Mouse (Mus musculus): ENCODE results near the gene Il33. TPM values are rescaled to one million over a fixed set of nuclear protein-coding genes. Genes with fewer than 3 reads are reported as not detected.

Gene Il33
- polyA plus RNA-seq, 1 experiment from 2014 or later, result 1.0 TPM

DNA sequence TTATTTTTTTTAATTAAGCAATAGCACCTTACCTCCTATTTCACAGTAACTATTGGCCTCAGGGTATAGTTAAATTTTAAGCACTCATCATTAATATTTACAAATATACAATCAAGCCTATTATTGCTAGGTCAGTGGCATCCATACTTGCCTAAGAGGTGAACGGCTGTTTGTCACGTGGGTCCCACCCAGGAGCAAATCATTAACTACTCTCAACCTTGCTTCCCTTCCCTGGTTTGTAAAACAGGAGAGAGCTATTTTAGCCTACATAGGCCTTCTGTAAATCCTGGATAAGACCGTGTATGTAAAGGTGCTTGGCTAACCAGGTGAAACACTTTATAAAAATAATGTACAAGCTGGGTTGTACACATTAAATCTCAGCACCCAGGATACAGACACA, 43.0 kb downstream of the Il33 start:
- Histone ChIP-seq H3K4me1 (no peaks in the 10 kb centered on the region), H3K27ac (no peak overlapping the region), H3K4me3 (no peak overlapping the region), H3K27me3 (replicated peaks) (no peaks in the 10 kb centered on the region), H3K9me3 (0 out of 2 replicates have a peak, but pooled peaks cover 6% of the 10 kb centered on the region), H3K36me3 (no peaks in the 10 kb centered on the region), H3K4me2 (replicated peaks) (no peak overlapping the region), H3K9ac (no peak overlapping the region)
- WGBS, result 88% methylated on average over 3 of the region's 3 CpGs
- no peak for ATAC-seq (ENCODE audit: low FRiP score, low read depth)

DNA sequence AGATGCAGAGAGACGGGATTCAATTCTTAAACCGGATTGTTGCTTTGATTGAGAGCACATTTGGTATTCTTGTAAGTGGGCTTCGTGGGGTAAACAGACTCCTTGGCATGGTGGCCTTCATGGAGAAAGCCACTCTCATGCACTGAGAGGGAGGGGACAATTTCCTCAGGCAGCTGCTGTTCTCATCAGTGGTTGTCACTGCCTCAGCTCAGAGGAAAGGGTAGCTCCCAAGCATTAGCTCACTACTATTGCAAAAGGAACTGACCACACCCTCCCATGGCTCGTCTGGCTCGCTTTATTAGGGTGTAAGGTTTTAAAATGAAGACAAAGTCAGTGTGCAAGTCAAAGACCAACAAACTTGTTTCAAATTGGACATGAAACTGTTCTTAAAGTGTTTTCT, 48.5 kb downstream of the Il33 start:
- H3K9me3 ChIP-seq, result no peaks in the 10 kb centered on the region
- H3K4me3 ChIP-seq, result no peak overlapping the region
- no peaks in the 10 kb centered on the region for H3K4me1 ChIP-seq
- no peak for ATAC-seq (ENCODE audit: low FRiP score, low read depth)
- H3K36me3 ChIP-seq, result no peaks in the 10 kb centered on the region
- 75% methylated on average over 5 of the region's 5 CpGs for WGBS
- no peak overlapping the region for H3K27ac ChIP-seq
- H3K27me3 ChIP-seq (replicated peaks), result no peaks in the 10 kb centered on the region
- H3K4me2 ChIP-seq (replicated peaks), result no peak overlapping the region
- H3K9ac ChIP-seq, result no peak overlapping the region

DNA sequence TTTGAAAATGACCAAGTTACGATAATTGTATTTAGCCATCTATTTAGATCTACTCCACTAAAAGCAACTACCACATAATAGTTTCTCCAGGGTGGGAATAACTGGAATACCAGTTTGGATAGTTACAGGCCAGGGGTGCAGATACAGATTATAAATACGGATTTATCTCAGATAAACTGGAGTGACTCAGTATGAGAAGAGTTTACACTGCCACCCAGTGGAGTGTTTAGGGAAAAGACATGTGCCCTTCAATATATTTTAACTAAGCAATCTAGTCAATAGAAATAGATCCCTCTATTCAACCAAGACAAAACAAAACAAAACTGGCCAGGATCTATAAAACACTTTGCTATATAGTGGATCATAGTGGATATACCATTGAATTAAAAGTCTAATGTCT, 53.9 kb downstream of the Il33 start:
- no peaks in the 10 kb centered on the region for H3K27me3 ChIP-seq (replicated peaks)
- H3K4me2 ChIP-seq (replicated peaks), result no peak overlapping the region
- ATAC-seq (ENCODE audit: low FRiP score, low read depth), result no peak
- H3K36me3 ChIP-seq, result no peaks in the 10 kb centered on the region
- H3K4me1 ChIP-seq, result no peaks in the 10 kb centered on the region
- 60% methylated on average over 2 of the region's 2 CpGs for WGBS
- H3K27ac ChIP-seq, result no peak overlapping the region
- no peak overlapping the region for H3K4me3 ChIP-seq
- H3K9ac ChIP-seq, result no peak overlapping the region
- no peaks in the 10 kb centered on the region for H3K9me3 ChIP-seq

DNA sequence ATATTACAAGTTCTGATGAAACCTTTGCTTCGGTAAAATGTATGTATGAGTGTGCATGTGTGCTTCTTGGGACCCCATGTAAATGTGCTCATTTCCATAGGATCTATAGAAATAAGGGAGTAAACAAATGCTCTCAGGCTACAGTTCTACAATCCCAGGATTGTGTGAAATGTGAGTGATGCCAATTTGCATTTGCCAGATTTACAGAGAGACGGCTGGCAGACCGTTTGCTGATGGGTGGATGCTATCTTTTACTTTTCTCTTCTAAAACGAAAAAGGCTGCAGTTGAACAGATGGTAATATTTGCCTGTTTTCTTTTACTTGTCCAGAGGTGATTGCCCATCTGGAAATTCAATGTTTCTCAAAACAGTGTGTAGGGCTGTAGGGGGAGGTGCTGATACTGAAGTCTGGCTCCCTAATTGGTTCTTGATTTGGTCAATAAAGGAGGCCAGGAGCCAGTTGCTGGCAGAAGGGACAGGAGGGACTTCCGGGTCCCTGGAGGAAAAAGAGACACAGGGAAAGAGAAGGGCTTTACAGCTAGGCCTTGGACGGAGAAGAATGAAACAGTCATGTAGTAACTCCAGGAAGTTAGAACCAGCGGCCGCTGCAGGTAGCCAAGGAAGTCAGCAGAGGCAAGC, 54.7 kb downstream of the Il33 start:
- H3K27me3 ChIP-seq (replicated peaks), result no peaks in the 10 kb centered on the region
- WGBS, result 75% methylated on average over 8 of the region's 8 CpGs
- no peak overlapping the region for H3K4me3 ChIP-seq
- no peak for ATAC-seq (ENCODE audit: low FRiP score, low read depth)
- H3K36me3 ChIP-seq, result no peaks in the 10 kb centered on the region
- no peak overlapping the region for H3K4me2 ChIP-seq (replicated peaks)
- no peaks in the 10 kb centered on the region for H3K4me1 ChIP-seq
- no peak overlapping the region for H3K9ac ChIP-seq
- no peaks in the 10 kb centered on the region for H3K9me3 ChIP-seq
- no peak overlapping the region for H3K27ac ChIP-seq

DNA sequence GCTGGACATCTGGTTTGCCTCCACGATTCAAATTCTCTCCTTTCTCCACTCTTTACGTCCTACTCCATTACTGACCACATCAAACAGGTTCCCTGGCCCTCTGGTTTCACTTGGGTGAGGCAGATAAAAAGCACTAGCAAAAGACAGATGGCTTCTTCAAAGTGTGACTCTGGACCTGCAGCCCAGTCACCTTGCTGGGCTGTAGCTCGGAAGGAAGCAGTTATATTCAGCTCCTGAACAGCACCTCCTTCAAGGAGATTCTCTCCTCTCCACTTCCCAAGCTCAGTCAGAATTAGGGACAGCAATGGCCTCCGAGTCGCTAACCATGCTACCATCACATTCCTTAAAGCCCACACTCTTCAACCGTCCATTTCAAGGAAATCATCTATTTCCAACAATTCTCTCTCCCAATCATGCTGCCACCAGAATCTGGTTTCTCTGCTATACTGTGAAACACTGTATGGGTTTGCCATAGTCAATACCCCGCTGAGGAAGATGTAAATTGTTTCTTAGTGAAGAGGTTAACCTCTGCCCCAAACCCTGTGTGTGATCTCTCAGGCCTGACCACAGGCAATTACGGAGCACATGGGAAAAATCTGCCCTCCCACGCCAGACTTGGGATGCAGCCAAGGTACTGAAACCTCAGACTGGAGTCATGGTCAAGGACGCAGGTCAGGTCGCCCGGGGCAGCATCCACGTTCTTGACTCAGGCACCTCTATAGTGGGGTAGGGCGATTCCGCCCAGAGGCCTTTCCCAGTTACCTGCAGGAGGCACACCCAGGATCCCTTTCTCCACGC, 59.5 kb downstream of the Il33 start:
- H3K9me3 ChIP-seq, result no peaks in the 10 kb centered on the region
- no peaks in the 10 kb centered on the region for H3K4me1 ChIP-seq
- H3K27ac ChIP-seq, result no peak overlapping the region
- H3K9ac ChIP-seq, result no peak overlapping the region
- WGBS, result 78% methylated on average over 16 of the region's 16 CpGs
- H3K27me3 ChIP-seq (replicated peaks), result no peaks in the 10 kb centered on the region
- H3K36me3 ChIP-seq, result no peaks in the 10 kb centered on the region
- no peak overlapping the region for H3K4me2 ChIP-seq (replicated peaks)
- no peak overlapping the region for H3K4me3 ChIP-seq
- ATAC-seq (ENCODE audit: low FRiP score, low read depth), result no peak

DNA sequence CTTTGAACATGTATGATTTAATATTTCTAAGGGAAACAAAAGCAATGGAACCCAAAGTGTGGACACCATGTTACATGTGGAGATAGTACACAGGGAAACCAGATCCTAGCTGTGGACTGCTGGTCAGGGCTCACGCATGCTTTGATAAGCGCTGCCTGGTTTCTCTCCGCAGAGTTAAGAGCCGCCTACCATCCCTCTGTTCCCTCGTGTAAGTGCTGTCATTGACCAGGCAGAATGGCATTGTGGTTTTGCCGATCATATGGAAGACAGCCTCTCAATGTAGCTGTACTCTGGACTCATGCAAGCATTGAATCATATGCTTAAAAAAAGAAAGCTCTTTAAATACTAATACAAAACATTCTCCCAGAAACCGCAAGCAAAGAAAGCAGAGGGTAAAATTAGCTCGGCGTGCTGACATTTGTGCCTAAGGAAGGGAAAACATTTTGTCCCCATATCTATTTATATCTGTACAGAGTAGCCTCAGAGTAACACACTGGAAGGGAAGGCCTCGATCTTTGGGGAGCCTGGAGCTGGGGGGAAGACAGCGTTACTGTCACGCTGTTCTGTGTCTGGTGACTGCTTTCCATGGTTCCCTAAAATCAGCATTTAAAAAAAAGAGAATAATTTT, 61.7 kb downstream of the Il33 start:
- H3K9me3 ChIP-seq, result no peaks in the 10 kb centered on the region
- WGBS, result 93% methylated on average over 12 of the region's 12 CpGs
- H3K4me3 ChIP-seq, result no peak overlapping the region
- no peak overlapping the region for H3K27ac ChIP-seq
- H3K4me1 ChIP-seq, result no peaks in the 10 kb centered on the region
- no peak overlapping the region for H3K4me2 ChIP-seq (replicated peaks)
- no peak overlapping the region for H3K9ac ChIP-seq
- no peaks in the 10 kb centered on the region for H3K27me3 ChIP-seq (replicated peaks)
- no peaks in the 10 kb centered on the region for H3K36me3 ChIP-seq
- no peak for ATAC-seq (ENCODE audit: low FRiP score, low read depth)

DNA sequence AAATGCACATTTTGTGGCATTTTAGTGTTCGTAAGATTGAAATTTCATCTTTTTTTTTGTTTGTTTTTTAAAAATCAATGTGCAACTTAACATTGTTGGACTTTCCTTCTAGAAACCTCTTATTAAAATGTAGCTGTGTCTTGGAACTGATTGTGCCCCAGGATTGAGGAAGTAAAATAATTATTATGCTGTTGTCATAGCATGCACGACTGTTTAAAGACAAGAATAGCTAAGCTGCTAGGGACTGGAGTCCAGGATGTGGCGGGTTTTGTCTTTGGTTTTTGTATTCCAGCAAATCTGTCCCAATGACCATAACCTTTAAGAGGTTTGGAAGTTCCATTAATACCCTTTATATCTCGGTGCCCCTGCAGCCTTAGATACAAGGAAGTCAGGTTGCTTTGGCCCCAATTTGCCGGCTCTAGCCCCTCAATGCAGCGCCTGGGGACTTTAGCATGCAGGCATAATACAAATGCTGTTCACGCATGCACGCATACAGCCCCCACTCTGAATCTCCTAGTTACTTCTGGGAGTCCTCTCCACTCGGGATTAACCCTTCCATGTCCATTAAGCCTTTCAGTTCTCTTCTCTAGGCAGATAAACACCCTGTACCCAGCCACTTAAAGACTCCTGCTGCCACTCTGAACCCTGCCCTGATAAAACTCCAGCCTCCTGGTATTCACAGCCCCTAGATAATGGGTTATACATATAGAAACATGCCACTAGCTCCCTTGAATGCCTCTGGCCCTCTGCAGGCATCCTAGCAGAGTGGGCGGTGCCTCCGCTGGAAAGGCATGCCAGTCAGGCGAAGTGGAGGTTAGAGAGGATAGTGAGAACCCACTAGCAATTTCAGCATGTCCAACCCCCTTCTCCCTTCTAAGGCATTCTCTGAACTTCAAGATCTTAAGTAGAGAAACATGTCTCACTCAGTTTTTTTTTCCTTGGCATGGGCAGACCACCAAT, 75.8 kb downstream of the Il33 start:
- no peak for ATAC-seq (ENCODE audit: low FRiP score, low read depth)
- H3K27me3 ChIP-seq (replicated peaks), result no peaks in the 10 kb centered on the region
- no peak overlapping the region for H3K4me3 ChIP-seq
- H3K9me3 ChIP-seq, result no peaks in the 10 kb centered on the region
- H3K27ac ChIP-seq, result no peak overlapping the region
- no peak overlapping the region for H3K4me2 ChIP-seq (replicated peaks)
- H3K4me1 ChIP-seq, result no peaks in the 10 kb centered on the region
- H3K9ac ChIP-seq, result no peak overlapping the region
- no peaks in the 10 kb centered on the region for H3K36me3 ChIP-seq
- WGBS, result 48% methylated on average over 12 of the region's 12 CpGs

DNA sequence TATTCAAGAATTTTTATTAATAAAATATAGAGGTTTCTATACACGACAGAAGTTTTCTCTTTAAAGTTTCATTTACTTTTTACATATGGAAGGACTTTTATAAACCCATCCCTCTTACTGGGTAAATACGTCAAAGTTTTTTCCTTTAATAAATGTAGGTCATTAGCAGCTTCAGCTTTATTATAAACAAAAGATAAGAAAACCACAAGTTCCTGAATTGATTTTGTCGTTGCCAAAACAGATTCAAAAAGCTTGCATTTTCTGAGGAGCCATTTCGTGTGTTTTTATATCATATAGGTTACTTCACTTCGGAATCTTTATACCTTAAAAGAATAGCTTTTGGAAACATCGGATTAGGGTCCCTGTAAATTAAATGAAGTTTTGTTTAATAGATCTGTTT, 76.6 kb downstream of the Il33 start:
- no peaks in the 10 kb centered on the region for H3K4me1 ChIP-seq
- H3K9me3 ChIP-seq, result no peaks in the 10 kb centered on the region
- H3K9ac ChIP-seq, result no peak overlapping the region
- no peak overlapping the region for H3K4me2 ChIP-seq (replicated peaks)
- no peak for ATAC-seq (ENCODE audit: low FRiP score, low read depth)
- 89% methylated on average over 6 of the region's 6 CpGs for WGBS
- no peaks in the 10 kb centered on the region for H3K36me3 ChIP-seq
- no peaks in the 10 kb centered on the region for H3K27me3 ChIP-seq (replicated peaks)
- H3K4me3 ChIP-seq, result no peak overlapping the region
- H3K27ac ChIP-seq, result no peak overlapping the region

DNA sequence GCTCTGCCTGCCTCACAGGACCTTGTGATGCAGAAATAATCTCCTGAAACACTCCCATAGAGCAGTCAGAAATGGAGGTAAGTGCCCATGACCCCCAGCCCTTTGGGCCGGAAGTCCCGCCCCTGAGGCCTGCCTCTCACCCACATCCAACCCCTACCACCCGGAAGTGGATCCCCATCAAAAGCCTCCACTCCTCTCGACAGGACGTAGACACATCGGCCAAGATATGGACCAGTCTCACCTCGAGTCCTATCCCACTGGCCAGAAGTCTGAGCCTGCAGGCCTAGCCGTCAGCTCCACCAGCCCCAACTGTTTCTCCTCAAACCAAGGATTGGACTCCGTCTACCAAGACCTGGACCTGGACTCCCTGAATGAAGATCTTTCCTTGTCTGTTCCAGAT, 78.7 kb downstream of the Il33 start, which contains the start of gene Trpd52l3:
Gene Trpd52l3, plus strand, starts transcription at position 170 of the 400 bp plus-strand sequence.
- ATAC-seq (ENCODE audit: low FRiP score, low read depth), result no peak
- no peak within 1 kb of the TSS for H3K4me3 ChIP-seq

DNA sequence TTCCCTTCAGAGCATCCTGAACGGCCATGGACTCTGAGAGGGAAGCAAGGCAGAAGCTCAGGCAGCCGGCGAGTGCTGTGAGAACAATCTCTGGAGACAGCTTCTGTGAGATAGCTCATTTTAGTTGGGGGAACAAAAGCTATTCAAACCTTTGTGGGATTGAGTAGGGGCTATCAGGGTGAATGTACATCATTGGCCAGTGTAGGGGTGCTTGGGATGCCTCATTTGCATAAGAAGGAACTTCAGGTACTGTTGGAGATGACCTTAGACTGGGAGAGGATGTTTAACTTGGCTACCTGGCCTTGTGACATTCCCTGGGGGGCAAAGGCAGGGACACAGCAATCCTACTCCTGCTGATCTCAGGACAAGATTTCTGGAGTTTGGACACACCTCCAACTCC, 81.5 kb downstream of the Il33 start:
- no peak overlapping the region for H3K27ac ChIP-seq
- 76% methylated on average over 3 of the region's 3 CpGs for WGBS
- no peaks in the 10 kb centered on the region for H3K36me3 ChIP-seq
- H3K9me3 ChIP-seq, result no peaks in the 10 kb centered on the region
- no peak overlapping the region for H3K9ac ChIP-seq
- no peaks in the 10 kb centered on the region for H3K4me1 ChIP-seq
- no peak overlapping the region for H3K4me3 ChIP-seq
- no peaks in the 10 kb centered on the region for H3K27me3 ChIP-seq (replicated peaks)
- H3K4me2 ChIP-seq (replicated peaks), result no peak overlapping the region
- no peak for ATAC-seq (ENCODE audit: low FRiP score, low read depth)

More for the DNA sequence above, 78.7 kb downstream of the Il33 start, which contains the start of gene Trpd52l3:
- H3K9ac ChIP-seq, result no peak within 1 kb of the TSS
- WGBS, result 95% methylated on average over 9 of the region's 9 CpGs
- H3K4me1 ChIP-seq, result no peaks in the 10 kb centered on the region
- no peaks in the 10 kb centered on the region for H3K27me3 ChIP-seq (replicated peaks)
- H3K9me3 ChIP-seq, result no peaks in the 10 kb centered on the region
- H3K36me3 ChIP-seq, result no peaks in the 10 kb centered on the region
- no peak within 1 kb of the TSS for H3K27ac ChIP-seq
- H3K4me2 ChIP-seq (replicated peaks), result no peak within 1 kb of the TSS

Data from neural tube, embryonic 12.5 days (tissue).